Mouse (Mus musculus): Measurements from ENCODE around the gene Med4.

DNA sequence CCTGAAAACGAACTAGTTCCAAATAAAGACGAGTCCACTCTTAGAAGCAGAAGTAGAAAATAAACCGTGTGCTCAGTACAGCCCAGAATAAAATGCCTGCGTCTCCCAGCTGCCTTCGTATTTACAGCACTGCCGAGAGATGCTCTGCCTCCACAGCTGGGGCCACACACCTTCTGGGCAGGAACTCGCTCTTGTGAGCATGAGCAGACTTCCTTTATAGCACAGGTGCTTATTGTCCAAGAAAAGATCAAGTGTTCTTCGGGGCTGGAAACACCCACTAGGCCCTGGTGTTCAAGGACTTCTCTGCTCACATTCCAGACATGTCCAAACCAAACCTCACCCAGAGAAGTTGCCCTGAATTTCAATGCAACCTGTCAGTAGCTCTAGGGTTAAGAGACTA, 39.2 kb upstream of the Med4 start:
- no peak for TF ChIP-seq POLR2A (IDR thresholded peaks at IDR 0.05; ENCODE audit: insufficient read depth, low read depth, low read length)
- no peak for TF ChIP-seq CTCF (IDR thresholded peaks at IDR 0.05; ENCODE audit: insufficient read depth, low read depth, low read length)
